Mouse (Mus musculus): Measurements from ENCODE around the gene Mettl8. TPM values are rescaled to one million over a fixed set of nuclear protein-coding genes. Genes with fewer than 3 reads are reported as not detected.

Gene Mettl8
- total and polyA plus RNA-seq, 3 experiments: 25.5 to 43.4 (median 40.8) TPM

DNA sequence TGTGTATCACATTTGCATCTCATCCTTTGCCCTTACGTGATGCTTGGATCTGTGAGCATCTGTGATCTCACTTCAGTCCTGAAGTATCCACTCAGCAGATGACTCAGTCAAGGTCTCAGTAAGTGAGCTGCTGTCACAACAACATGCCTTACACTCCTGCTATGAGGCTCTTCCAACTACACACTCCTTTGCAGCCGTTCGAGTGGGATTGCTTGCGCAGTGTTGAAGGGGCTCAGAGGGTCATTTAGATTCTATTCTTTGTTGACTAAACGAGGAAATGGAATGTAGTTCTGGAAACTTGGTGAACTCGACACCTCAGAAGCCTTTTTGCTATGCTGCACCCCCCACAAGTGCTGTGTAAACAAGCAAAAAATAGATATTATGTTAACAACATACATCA, 9.2 kb downstream of the Mettl8 start:
- no peak overlapping the region for H3K4me3 ChIP-seq (ENCODE audit: low read depth, low read length)
- H3K36me3 ChIP-seq (replicated peaks): peaks cover 59% of the 10 kb centered on the region
- ATAC-seq (ENCODE audit: extremely low read depth, insufficient number of reproducible peaks, low FRiP score, poor library complexity, severe bottlenecking) (no peak), DNase-seq (ENCODE audit: low spot score) (no peak)
- H3K4me1 ChIP-seq (ENCODE audit: insufficient read depth, low read depth, low read length): peaks cover 10% of the 10 kb centered on the region
- no peaks in the 10 kb centered on the region for H3K27me3 ChIP-seq (ENCODE audit: insufficient read depth, low read length)
- H3K9me3 ChIP-seq (replicated peaks): no peaks in the 10 kb centered on the region
- TF ChIP-seq GATA1 (IDR thresholded peaks at IDR 0.05; ENCODE audit: borderline replicate concordance, low read length) (no peak), GATA2 (IDR thresholded peaks at IDR 0.05; ENCODE audit: borderline replicate concordance, low read depth, low read length) (no peak), POLR2AphosphoS5 (IDR thresholded peaks at IDR 0.05; ENCODE audit: insufficient replicate concordance, low read depth, low read length) (no peak), CTCF (IDR thresholded peaks at IDR 0.05; ENCODE audit: low read depth, low read length) (no peak), TAL1 (conservative IDR thresholded peaks at IDR 0.05; ENCODE audit: low read depth, low read length) (no peak)

- Histone ChIP-seq H3K4me1 (ENCODE audit: insufficient read depth, low read depth, low read length) (peaks cover 3% of the 10 kb centered on the region), H3K9me3 (replicated peaks) (no peaks in the 10 kb centered on the region), H3K36me3 (replicated peaks) (peaks cover 74% of the 10 kb centered on the region), H3K27me3 (ENCODE audit: insufficient read depth, low read length) (no peaks in the 10 kb centered on the region), H3K4me3 (ENCODE audit: low read depth, low read length) (no peak overlapping the region)
- DNase-seq (ENCODE audit: low spot score) (no peak), ATAC-seq (ENCODE audit: extremely low read depth, insufficient number of reproducible peaks, low FRiP score, poor library complexity, severe bottlenecking) (no peak)
- TF ChIP-seq GATA2 (IDR thresholded peaks at IDR 0.05; ENCODE audit: borderline replicate concordance, low read depth, low read length) (no peak), CTCF (IDR thresholded peaks at IDR 0.05; ENCODE audit: low read depth, low read length) (no peak), GATA1 (IDR thresholded peaks at IDR 0.05; ENCODE audit: borderline replicate concordance, low read length) (no peak), TAL1 (conservative IDR thresholded peaks at IDR 0.05; ENCODE audit: low read depth, low read length) (no peak)
These were observed 15.8 kb downstream of the Mettl8 start for GRCm38 (mm10) chr2:71039522-71040121.

- no peak for TF ChIP-seq CTCF (IDR thresholded peaks at IDR 0.05; ENCODE audit: low read depth, low read length)
- TF ChIP-seq GATA1 (IDR thresholded peaks at IDR 0.05; ENCODE audit: borderline replicate concordance, low read length): no peak
- no peak for TF ChIP-seq TAL1 (conservative IDR thresholded peaks at IDR 0.05; ENCODE audit: low read depth, low read length)
- no peak for TF ChIP-seq POLR2AphosphoS5 (IDR thresholded peaks at IDR 0.05; ENCODE audit: insufficient replicate concordance, low read depth, low read length)
- TF ChIP-seq GATA2 (IDR thresholded peaks at IDR 0.05; ENCODE audit: borderline replicate concordance, low read depth, low read length): no peak
These were observed 17.9 kb downstream of the Mettl8 start for GRCm38 (mm10) chr2:71037447-71037846.

GRCm38 (mm10) chr2:71033987-71034386, 21.4 kb downstream of the Mettl8 start:
- H3K36me3 ChIP-seq (replicated peaks): peaks cover 67% of the 10 kb centered on the region
- no peak for DNase-seq (ENCODE audit: low spot score)
- TF ChIP-seq TAL1 (conservative IDR thresholded peaks at IDR 0.05; ENCODE audit: low read depth, low read length) (no peak), CTCF (IDR thresholded peaks at IDR 0.05; ENCODE audit: low read depth, low read length) (no peak), GATA2 (IDR thresholded peaks at IDR 0.05; ENCODE audit: borderline replicate concordance, low read depth, low read length) (no peak), GATA1 (IDR thresholded peaks at IDR 0.05; ENCODE audit: borderline replicate concordance, low read length) (no peak), POLR2AphosphoS5 (IDR thresholded peaks at IDR 0.05; ENCODE audit: insufficient replicate concordance, low read depth, low read length) (no peak)
- peaks cover 12% of the 10 kb centered on the region; the same call in 1 of the 2 replicates for H3K4me1 ChIP-seq (ENCODE audit: insufficient read depth, low read depth, low read length)
- no peak for ATAC-seq (ENCODE audit: extremely low read depth, insufficient number of reproducible peaks, low FRiP score, poor library complexity, severe bottlenecking)
- no peak overlapping the region for H3K4me3 ChIP-seq (ENCODE audit: low read depth, low read length)
- no peaks in the 10 kb centered on the region for H3K9me3 ChIP-seq (replicated peaks)
- H3K27me3 ChIP-seq (ENCODE audit: insufficient read depth, low read length): no peaks in the 10 kb centered on the region

More at GRCm38 (mm10) chr2:71037447-71037846, 17.9 kb downstream of the Mettl8 start:
- ATAC-seq (ENCODE audit: extremely low read depth, insufficient number of reproducible peaks, low FRiP score, poor library complexity, severe bottlenecking) (no peak), DNase-seq (ENCODE audit: low spot score) (no peak)
- no peak overlapping the region for H3K4me3 ChIP-seq (ENCODE audit: low read depth, low read length)
- no peaks in the 10 kb centered on the region for H3K9me3 ChIP-seq (replicated peaks)
- peaks cover 69% of the 10 kb centered on the region for H3K36me3 ChIP-seq (replicated peaks)
- no peaks in the 10 kb centered on the region for H3K27me3 ChIP-seq (ENCODE audit: insufficient read depth, low read length)
- peaks cover 5% of the 10 kb centered on the region for H3K4me1 ChIP-seq (ENCODE audit: insufficient read depth, low read depth, low read length)

DNA sequence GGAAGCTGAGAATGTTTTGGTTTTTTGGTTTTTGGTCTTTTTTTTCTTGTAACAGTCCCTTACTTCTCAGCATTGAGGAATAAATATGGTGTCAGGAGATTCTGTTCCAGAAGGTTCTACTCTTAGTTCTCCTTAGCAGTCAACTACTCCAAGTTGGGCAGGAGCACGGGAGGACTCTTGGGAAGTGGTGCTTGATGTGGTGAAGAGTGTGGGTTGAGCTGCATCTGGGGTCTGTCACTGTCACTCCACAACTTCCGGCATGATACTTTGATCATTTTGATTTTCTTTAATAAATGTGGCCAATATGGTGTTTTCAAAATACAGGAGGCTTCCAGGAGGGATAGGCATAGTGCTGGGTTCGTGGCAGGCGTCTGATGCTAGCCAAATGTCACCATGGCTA, 22.4 kb downstream of the Mettl8 start:
- Histone ChIP-seq H3K27me3 (ENCODE audit: insufficient read depth, low read length) (no peaks in the 10 kb centered on the region), H3K9me3 (replicated peaks) (no peaks in the 10 kb centered on the region), H3K4me3 (ENCODE audit: low read depth, low read length) (no peak overlapping the region), H3K36me3 (replicated peaks) (peaks cover 66% of the 10 kb centered on the region), H3K4me1 (ENCODE audit: insufficient read depth, low read depth, low read length) (peaks cover 12% of the 10 kb centered on the region; the same call in 1 of the 2 replicates)
- no peak for ATAC-seq (ENCODE audit: extremely low read depth, insufficient number of reproducible peaks, low FRiP score, poor library complexity, severe bottlenecking)
- TF ChIP-seq GATA2 (IDR thresholded peaks at IDR 0.05; ENCODE audit: borderline replicate concordance, low read depth, low read length) (no peak), CTCF (IDR thresholded peaks at IDR 0.05; ENCODE audit: low read depth, low read length) (no peak), POLR2AphosphoS5 (IDR thresholded peaks at IDR 0.05; ENCODE audit: insufficient replicate concordance, low read depth, low read length) (no peak), TAL1 (conservative IDR thresholded peaks at IDR 0.05; ENCODE audit: low read depth, low read length) (no peak), GATA1 (IDR thresholded peaks at IDR 0.05; ENCODE audit: borderline replicate concordance, low read length) (no peak)
- no peak for DNase-seq (ENCODE audit: low spot score)

DNA sequence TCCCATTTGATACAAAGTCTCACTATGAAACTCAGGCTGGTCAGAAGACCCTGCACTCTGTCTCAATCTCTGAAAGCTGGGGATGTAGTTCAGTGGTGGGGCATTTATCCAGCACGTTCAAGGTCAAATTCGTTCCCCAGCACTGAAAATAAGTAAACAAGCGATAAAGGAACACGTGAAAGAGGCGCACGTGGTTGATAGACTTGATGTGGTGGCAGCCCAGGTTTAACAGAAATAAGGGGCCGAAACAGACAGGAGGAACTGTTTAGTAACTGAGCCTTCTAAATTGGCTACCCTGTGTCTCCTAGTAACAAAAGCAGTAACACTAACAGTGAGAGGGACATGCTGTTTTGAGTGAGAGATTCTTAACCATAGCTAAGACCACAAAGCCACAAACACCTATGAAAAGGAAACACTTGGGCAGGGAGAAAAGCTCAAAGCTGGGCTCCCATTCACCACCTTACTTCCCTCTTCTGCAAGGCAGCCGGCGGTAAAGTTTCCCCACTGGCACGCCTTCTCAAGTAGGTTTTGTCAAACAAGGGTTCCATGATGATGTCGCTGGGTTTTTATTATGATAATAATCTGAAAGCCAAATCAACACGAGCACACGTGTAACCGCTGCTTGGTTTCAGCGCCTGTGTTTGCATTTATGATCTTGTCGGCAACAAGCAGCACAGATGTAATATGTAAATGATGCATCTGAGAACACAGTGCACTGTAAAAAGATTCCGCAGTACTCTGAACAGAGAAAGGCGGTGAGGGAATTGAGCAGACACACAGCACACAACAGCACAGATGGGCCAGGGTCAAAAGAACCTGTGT, 23.2 kb downstream of the Mettl8 start:
- peaks cover 12% of the 10 kb centered on the region; the same call in 1 of the 2 replicates for H3K4me1 ChIP-seq (ENCODE audit: insufficient read depth, low read depth, low read length)
- no peaks in the 10 kb centered on the region for H3K27me3 ChIP-seq (ENCODE audit: insufficient read depth, low read length)
- no peaks in the 10 kb centered on the region for H3K9me3 ChIP-seq (replicated peaks)
- no peak overlapping the region for H3K4me3 ChIP-seq (ENCODE audit: low read depth, low read length)
- peaks cover 66% of the 10 kb centered on the region for H3K36me3 ChIP-seq (replicated peaks)
- no peak for DNase-seq (ENCODE audit: low spot score)
- no peak for TF ChIP-seq POLR2AphosphoS5 (IDR thresholded peaks at IDR 0.05; ENCODE audit: insufficient replicate concordance, low read depth, low read length)
- TF ChIP-seq GATA2 (IDR thresholded peaks at IDR 0.05; ENCODE audit: borderline replicate concordance, low read depth, low read length): no peak
- TF ChIP-seq CTCF (IDR thresholded peaks at IDR 0.05; ENCODE audit: low read depth, low read length): no peak
- TF ChIP-seq TAL1 (conservative IDR thresholded peaks at IDR 0.05; ENCODE audit: low read depth, low read length): no peak
- no peak for TF ChIP-seq GATA1 (IDR thresholded peaks at IDR 0.05; ENCODE audit: borderline replicate concordance, low read length)
- no peak for ATAC-seq (ENCODE audit: extremely low read depth, insufficient number of reproducible peaks, low FRiP score, poor library complexity, severe bottlenecking)

All from G1E (cell line).